Mouse (Mus musculus): Measurements from ENCODE around the gene Plppr4. TPM values are rescaled to one million over a fixed set of nuclear protein-coding genes. Genes with fewer than 3 reads are reported as not detected.

Gene Plppr4
- 7.7 and 7.9 TPM in 2 replicates for polyA plus RNA-seq (2012; rRNA removed)

GRCm38 (mm10) chr3:117360528-117360927 lies at the start of gene Plppr4:
Plppr4 (minus strand) TSS chr3:117360876.

Other genes with a start within 250 kb of the Plppr4 start
- 2.0 TPM in 2 replicates for gene Plppr5, start 214.0 kb upstream of the Plppr4 start, polyA plus RNA-seq (2012; rRNA removed)